Mouse (Mus musculus): Measurements from ENCODE around the gene Tsks. TPM values are rescaled to one million over a fixed set of nuclear protein-coding genes. Genes with fewer than 3 reads are reported as not detected.

Tsks gene
- total RNA-seq, 2 experiments from 2014 or later: 0.73 to 1.0 TPM

GRCm38 (mm10) chr7:45004546-45004945, 61.5 kb downstream of the Tsks start:
- no peak for DNase-seq (ENCODE audit: extremely low spot score in 1 of 2, low spot score in 1 of 2)

- no peak for DNase-seq (ENCODE audit: extremely low spot score in 1 of 2, low spot score in 1 of 2)
These were observed 62.5 kb downstream of the Tsks start for GRCm38 (mm10) chr7:45005321-45005992.

- DNase-seq (ENCODE audit: extremely low spot score in 1 of 2, low spot score in 1 of 2): no peak
These were observed 63.5 kb downstream of the Tsks start for GRCm38 (mm10) chr7:45006503-45006902.

- DNase-seq (ENCODE audit: extremely low spot score in 1 of 2, low spot score in 1 of 2): no peak
These were observed 64.1 kb downstream of the Tsks start for GRCm38 (mm10) chr7:45007141-45007540.

Other genes with a start within 250 kb of the Tsks start
- gene Izumo2, start 234.5 kb upstream of the Tsks start, total RNA-seq (2021): not detected
- 10 to 100 TPM; 33.8 to 35.0 TPM for gene Vrk3, start 194.8 kb upstream of the Tsks start, total RNA-seq (2021)
- gene Zfp473, start 192.2 kb upstream of the Tsks start, total RNA-seq (2021): under 1 TPM; 0.31 to 0.37 TPM
- 10 to 100 TPM; 30.7 to 31.1 TPM for gene Nup62, start 127.1 kb upstream of the Tsks start, total RNA-seq (2021)
- 1 to 10 TPM; 1.4 to 2.4 TPM for gene Il4i1, start 126.8 kb upstream of the Tsks start, total RNA-seq (2021)
- 10 to 100 TPM; 26.7 to 31.2 TPM for gene Atf5, start 126.5 kb upstream of the Tsks start, total RNA-seq (2021)
- gene Akt1s1, start 94.2 kb upstream of the Tsks start, total RNA-seq (2021): 10 to 100 TPM; 76.1 to 79.5 TPM
- 10 to 100 TPM; 59.0 to 61.0 TPM for gene Tbc1d17, start 94.1 kb upstream of the Tsks start, total RNA-seq (2021)
- 10 to 100 TPM; 31.1 to 34.0 TPM for gene Pnkp, start 86.1 kb upstream of the Tsks start, total RNA-seq (2021)
- 100 to 1,000 TPM; 311 to 358 TPM for gene Ptov1, start 73.4 kb upstream of the Tsks start, total RNA-seq (2021)
- gene Med25, start 50.5 kb upstream of the Tsks start, total RNA-seq (2021): 100 to 1,000 TPM; 105 to 108 TPM
- gene Fuz, start 47.1 kb upstream of the Tsks start, total RNA-seq (2021): 10 to 100 TPM; 27.3 to 29.2 TPM
- gene Ap2a1, start 13.7 kb upstream of the Tsks start, total RNA-seq (2021): 100 to 1,000 TPM; 304 to 306 TPM
- gene Cpt1c, start 31.6 kb downstream of the Tsks start, total RNA-seq (2021): 100 to 1,000 TPM; 117 to 128 TPM
- 100 to 1,000 TPM; 161 to 174 TPM for gene Prmt1, start 43.4 kb downstream of the Tsks start, total RNA-seq (2021)
- 10 to 100 TPM; 39.5 to 40.1 TPM for gene Irf3, start 54.4 kb downstream of the Tsks start, total RNA-seq (2021)
- gene Bcl2l12, start 55.5 kb downstream of the Tsks start, total RNA-seq (2021): 1 to 10 TPM; 1.9 to 3.4 TPM
- 100 to 1,000 TPM; 151 to 156 TPM for gene Scaf1, start 73.2 kb downstream of the Tsks start, total RNA-seq (2021)
- gene Rras, start 74.8 kb downstream of the Tsks start, total RNA-seq (2021): 10 to 100 TPM; 11.7 to 12.3 TPM
- gene Prr12, start 109.7 kb downstream of the Tsks start, total RNA-seq (2021): 10 to 100 TPM; 67.9 to 81.7 TPM
- 10 to 100 TPM; 49.8 to 59.4 TPM for gene Nosip, start 119.2 kb downstream of the Tsks start, total RNA-seq (2021)
- gene Prrg2, start 119.5 kb downstream of the Tsks start, total RNA-seq (2021): 1 to 10 TPM; 5.6 to 6.6 TPM
- 1 to 10 TPM; 9.6 to 9.7 TPM for gene Rcn3, start 149.0 kb downstream of the Tsks start, total RNA-seq (2021)
- gene Fcgrt, start 160.6 kb downstream of the Tsks start, total RNA-seq (2021): 10 to 100 TPM; 18.1 to 21.0 TPM
- 100 to 1,000 TPM; 418 to 465 TPM for gene Rps11, start 181.2 kb downstream of the Tsks start, total RNA-seq (2021)
- gene Rpl13a, start 185.6 kb downstream of the Tsks start, total RNA-seq (2021): 100 to 1,000 TPM; 765 to 826 TPM
- gene Gm45713, start 193.0 kb downstream of the Tsks start, total RNA-seq (2021): not detected
- 1 to 10 TPM; 4.5 to 8.2 TPM for gene Flt3l, start 193.2 kb downstream of the Tsks start, total RNA-seq (2021)
- 10 to 100 TPM; 43.2 to 47.0 TPM for gene Pih1d1, start 211.1 kb downstream of the Tsks start, total RNA-seq (2021)
- 10 to 100 TPM; 10.9 to 13.6 TPM for gene Aldh16a1, start 211.4 kb downstream of the Tsks start, total RNA-seq (2021)
- 1,000 to 10,000 TPM; 1,494 to 1,551 TPM for gene Slc17a7, start 220.7 kb downstream of the Tsks start, total RNA-seq (2021)
- under 1 TPM in 1 of 2 experiments, not detected in 1; 0.26 TPM for gene Gfy, start 236.4 kb downstream of the Tsks start, total RNA-seq (2021)
- not detected for gene Pth2, start 237.8 kb downstream of the Tsks start, total RNA-seq (2021)